8 mouse cellular contexts compared by ENCODE assay signal in the genomic region with DNA sequence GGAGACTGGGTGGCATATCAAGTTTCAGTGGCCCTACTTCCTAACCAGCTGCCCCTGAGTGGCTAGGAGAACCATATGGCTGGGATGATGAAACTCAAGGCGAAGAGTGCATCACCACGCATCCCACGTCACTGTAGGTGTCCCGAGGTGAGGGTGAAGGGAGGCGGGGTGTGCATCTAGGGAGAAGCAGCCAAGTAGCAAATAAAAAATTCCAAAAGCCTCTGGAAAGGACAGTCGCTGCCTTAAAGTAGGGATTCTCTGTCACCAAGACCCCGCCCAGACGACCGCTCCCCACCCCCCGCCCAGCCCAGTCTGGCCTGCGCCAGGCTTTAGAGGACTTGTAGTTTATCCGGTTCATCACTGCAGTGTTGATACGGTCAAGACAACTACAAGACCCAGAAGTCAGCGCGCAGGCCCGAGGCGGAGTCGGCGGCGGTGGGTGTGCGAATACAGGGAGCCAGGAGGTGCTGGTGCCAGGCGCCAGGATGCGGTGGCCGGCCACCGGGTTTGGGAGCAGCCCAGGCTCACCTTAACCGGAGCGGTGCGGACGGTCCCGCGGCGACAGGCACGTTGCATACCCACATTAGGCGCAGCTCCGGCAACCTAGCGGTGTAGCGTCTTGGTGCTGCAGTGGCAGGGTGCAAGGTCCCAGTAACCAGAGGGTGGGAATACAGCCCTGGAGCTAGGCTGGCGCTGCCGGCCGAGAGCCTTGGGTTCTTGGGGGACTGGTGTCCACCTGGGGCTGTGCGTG. TPM values are rescaled to one million over a fixed set of nuclear protein-coding genes. Genes with fewer than 3 reads are reported as not detected.
A peak's percentile ranks its signal among the peaks of the same experiment; 100 is the strongest.
DNase-seq lines count a peak whose midpoint lies in the region; ATAC-seq and TF ChIP-seq lines count a peak whose summit lies in the region.

A gene (plus strand): TSS at position 452 of the 751 bp plus-strand sequence.

- peak; percentile 58 for TF ChIP-seq POLR2A in testis, adult 2 months (IDR thresholded peaks at IDR 0.05; ENCODE audit: control insufficient read depth, low read depth, low read length)

- TF ChIP-seq EP300 in heart, postnatal 0 days (IDR thresholded peaks at IDR 0.05; ENCODE audit: low read depth) = no peak

- under 1% methylated on average over 41 of the region's 41 CpGs for WGBS in forebrain, embryonic 12.5 days
- WGBS in heart, postnatal 0 days = 0% methylated on average over 41 of the region's 41 CpGs
- under 1% methylated on average over 41 of the region's 41 CpGs for WGBS in liver, embryonic 16.5 days (ENCODE audit: insufficient replicate concordance)
- under 1% methylated on average over 41 of the region's 41 CpGs for WGBS in neural tube, embryonic 13.5 days

- DNase-seq in c-Kit-negative CD71-positive TER-119-positive erythroid progenitor cells, embryonic 14.5 days (ENCODE audit: low read depth, low spot score) = peak; percentile 11
- peak; percentile 89 for DNase-seq in heart, postnatal 0 days (ENCODE audit: low spot score)
- DNase-seq in kidney, postnatal 4 days = peak; percentile 93 to 95

- H3K4me3 ChIP-seq in forebrain, embryonic 12.5 days (replicated peaks) = peak within 1 kb of the TSS; percentile 83
- H3K4me3 ChIP-seq in heart, postnatal 0 days (ENCODE audit: low read depth, low read length) = peak within 1 kb of the TSS; percentile 62
- peak within 1 kb of the TSS; percentile 74 for H3K4me3 ChIP-seq in liver, embryonic 16.5 days (ENCODE audit: low read depth, low read length)
- peak within 1 kb of the TSS; percentile 90 for H3K4me3 ChIP-seq in neural tube, embryonic 13.5 days
- peak within 1 kb of the TSS; percentile 88 for H3K4me3 ChIP-seq in testis, adult 2 months (ENCODE audit: control insufficient read depth, low read depth, low read length)

- H3K27ac ChIP-seq in forebrain, embryonic 12.5 days = 0 out of 2 replicates have a peak within 1 kb of the TSS, but pooled peaks have one; percentile 6
- H3K27ac ChIP-seq in heart, postnatal 0 days (ENCODE audit: low read depth) = no peak within 1 kb of the TSS
- no peak within 1 kb of the TSS for H3K27ac ChIP-seq in liver, embryonic 16.5 days (ENCODE audit: low read length)
- peak within 1 kb of the TSS; percentile 75 for H3K27ac ChIP-seq in neural tube, embryonic 13.5 days (replicated peaks)
- peak within 1 kb of the TSS; percentile 69 for H3K27ac ChIP-seq in testis, adult 2 months (ENCODE audit: control insufficient read depth, insufficient read depth, low read depth, low read length)

- no peaks in the 10 kb centered on the region for H3K27me3 ChIP-seq in forebrain, embryonic 12.5 days
- no peaks in the 10 kb centered on the region for H3K27me3 ChIP-seq in heart, postnatal 0 days (ENCODE audit: control insufficient read depth, insufficient read depth, low read length)
- H3K27me3 ChIP-seq in liver, embryonic 16.5 days (ENCODE audit: control insufficient read depth, insufficient read depth, low read depth, low read length) = peaks cover 10% of the 10 kb centered on the region
- H3K27me3 ChIP-seq in neural tube, embryonic 13.5 days = no peaks in the 10 kb centered on the region
- H3K27me3 ChIP-seq in testis, adult 2 months (ENCODE audit: control insufficient read depth, insufficient read depth, low read length) = no peaks in the 10 kb centered on the region

- peaks cover 14% of the 10 kb centered on the region for H3K4me1 ChIP-seq in forebrain, embryonic 12.5 days
- H3K4me1 ChIP-seq in heart, postnatal 0 days (ENCODE audit: control insufficient read depth, insufficient read depth) = peaks cover 10% of the 10 kb centered on the region; the same call in 1 of the 2 replicates
- H3K4me1 ChIP-seq in liver, embryonic 16.5 days (ENCODE audit: control insufficient read depth, low read depth, low read length) = no peaks in the 10 kb centered on the region; the same call in 1 of the 2 replicates
- peaks cover 31% of the 10 kb centered on the region for H3K4me1 ChIP-seq in neural tube, embryonic 13.5 days (replicated peaks)
- H3K4me1 ChIP-seq in testis, adult 2 months (ENCODE audit: control insufficient read depth, insufficient read depth, low read length) = peaks cover 13% of the 10 kb centered on the region

- H3K9ac ChIP-seq in forebrain, embryonic 12.5 days = peak within 1 kb of the TSS; percentile 83
- H3K9ac ChIP-seq in heart, postnatal 0 days (replicated peaks; ENCODE audit: low read depth, low read length) = peak within 1 kb of the TSS; percentile 50
- H3K9ac ChIP-seq in liver, embryonic 16.5 days (ENCODE audit: low read depth, low read length) = peak within 1 kb of the TSS; percentile 63
- peak within 1 kb of the TSS; percentile 91 for H3K9ac ChIP-seq in neural tube, embryonic 13.5 days

- peak; percentile 99 for ATAC-seq in CD4-positive, CD25-positive, alpha-beta regulatory T cell, adult 4 months
- peak; percentile 99 for ATAC-seq in forebrain, embryonic 12.5 days (ENCODE audit: low FRiP score)
- peak; percentile 98 for ATAC-seq in heart, postnatal 0 days (ENCODE audit: insufficient read depth, low read depth)
- ATAC-seq in liver, embryonic 16.5 days (ENCODE audit: low read depth) = peak; percentile 93
- peak; percentile 99 for ATAC-seq in neural tube, embryonic 13.5 days (ENCODE audit: low read depth)

- H3K4me2 ChIP-seq in forebrain, embryonic 12.5 days = peak within 1 kb of the TSS; percentile 91
- H3K4me2 ChIP-seq in heart, postnatal 0 days (ENCODE audit: low read depth, low read length) = peak within 1 kb of the TSS; percentile 90
- H3K4me2 ChIP-seq in liver, embryonic 16.5 days (ENCODE audit: low read depth, low read length) = peak within 1 kb of the TSS; percentile 76
- H3K4me2 ChIP-seq in neural tube, embryonic 13.5 days = peak within 1 kb of the TSS; percentile 89

- no peaks in the 10 kb centered on the region; the same call in 1 of the 2 replicates for H3K36me3 ChIP-seq in forebrain, embryonic 12.5 days (replicated peaks)
- no peaks in the 10 kb centered on the region for H3K36me3 ChIP-seq in heart, postnatal 0 days (replicated peaks; ENCODE audit: control insufficient read depth, insufficient read depth, low read length)
- H3K36me3 ChIP-seq in liver, embryonic 16.5 days (ENCODE audit: control insufficient read depth, insufficient read depth) = no peaks in the 10 kb centered on the region
- H3K36me3 ChIP-seq in neural tube, embryonic 13.5 days = peaks cover 11% of the 10 kb centered on the region; the same call in 1 of the 2 replicates
- H3K36me3 ChIP-seq in testis, adult 2 months (ENCODE audit: control insufficient read depth, insufficient read depth, low read length) = no peaks in the 10 kb centered on the region

- no peak for TF ChIP-seq CTCF in heart, postnatal 0 days (IDR thresholded peaks at IDR 0.05; ENCODE audit: low read depth)
- TF ChIP-seq CTCF in testis, adult 2 months (IDR thresholded peaks at IDR 0.05; ENCODE audit: control insufficient read depth, insufficient read depth, insufficient replicate concordance, low read depth, low read length) = no peak

- no peaks in the 10 kb centered on the region for H3K9me3 ChIP-seq in forebrain, embryonic 12.5 days
- no peaks in the 10 kb centered on the region for H3K9me3 ChIP-seq in heart, postnatal 0 days (replicated peaks; ENCODE audit: control insufficient read depth, low read length)
- no peaks in the 10 kb centered on the region for H3K9me3 ChIP-seq in liver, embryonic 16.5 days (replicated peaks; ENCODE audit: control insufficient read depth, low read length)
- H3K9me3 ChIP-seq in neural tube, embryonic 13.5 days = no peaks in the 10 kb centered on the region

RNA-seq across cellular contexts. Expression of the gene that starts here (rescaled TPM):
- under 1 TPM; 0.12 to 0.54 TPM for polyA plus RNA-seq in CD4-positive, CD25-positive, alpha-beta regulatory T cell, adult 4 months (2017; shearing (Covaris generic))
- polyA plus RNA-seq in forebrain, embryonic 12.5 days (2016; fragmentation: Nextera tagmentation; extraction: Ambion mirVana) = 36.9 and 38.3 TPM in 2 replicates
- 16.3 and 25.1 TPM in 2 replicates for total RNA-seq in heart, postnatal 0 days (2014; rRNA removed; ENCODE audit: low replicate concordance)
- 5.9 and 6.7 TPM in 2 replicates for polyA plus RNA-seq in heart, postnatal 0 days (2015; fragmentation: Nextera tagmentation; extraction: Ambion mirVana)
- polyA plus RNA-seq in liver, embryonic 16.5 days (2015; fragmentation: Nextera tagmentation; extraction: Ambion mirVana) = 23.8 and 27.1 TPM in 2 replicates
- polyA plus RNA-seq in neural tube, embryonic 13.5 days (2015; fragmentation: Nextera tagmentation; extraction: Ambion mirVana) = 53.1 and 56.9 TPM in 2 replicates
- polyA plus RNA-seq in testis, adult 2 months (2012; rRNA removed) = 12.7 and 15.6 TPM in 2 replicates

Comparison
In these comparisons a context has a peak if more than half of its experiments do, and no peak if none do; other contexts are left out.
1. Peak in ATAC-seq in CD4-positive, CD25-positive, alpha-beta regulatory T cell, adult 4 months; RNA of the gene not detected or under 1 TPM.
2. DNase-seq: peak in every context shown above with its lines; median percentile 94 in kidney, postnatal 4 days; 89 in heart, postnatal 0 days; 11 in c-Kit-negative CD71-positive TER-119-positive erythroid progenitor cells, embryonic 14.5 days.
3. H3K27ac ChIP-seq: peak in forebrain, embryonic 12.5 days (single experiment), neural tube, embryonic 13.5 days (single experiment) and testis, adult 2 months (single experiment); none in heart, postnatal 0 days (single experiment) and liver, embryonic 16.5 days (single experiment).
4. Peak in every context shown above with its lines, with median percentiles within 50 percentile points of each other: ATAC-seq, H3K4me2 ChIP-seq, H3K4me3 ChIP-seq and H3K9ac ChIP-seq.